Mouse (Mus musculus) frontal cortex, postnatal 10 days (tissue): ENCODE measurements at regions not wholly inside any gene's neighbourhood (a gene's known extent, or its start where the extent isn't known, plus 50 kb on each side); places are given as distances from the start of the nearest gene placed in this dataset.

Experiments
- DNase-seq, 2 experiments: peaks; one replicate each; pipeline ENCODE4 v3.0.0; 2022; ENCODE audit warnings: low spot score in 2 of 2, mixed read lengths in 1 of 2

DNA sequence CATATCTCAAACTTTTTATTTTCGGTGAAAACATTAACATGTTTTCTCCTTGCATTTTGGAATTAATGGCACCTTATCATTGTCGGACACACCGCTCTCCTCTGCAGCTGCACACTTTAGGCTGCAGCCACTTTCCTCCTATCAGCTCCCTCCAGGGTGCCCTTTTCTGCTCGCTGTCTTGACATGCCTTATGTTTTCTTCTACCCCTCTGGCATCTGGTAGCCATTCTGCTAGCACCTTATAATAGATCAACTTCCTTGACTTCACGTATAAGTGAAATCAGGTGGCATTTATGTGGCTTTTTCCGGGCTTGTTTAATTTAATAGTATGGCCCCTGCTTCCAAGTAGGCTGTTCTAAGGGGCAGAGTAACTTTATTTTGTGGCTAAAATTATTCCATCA is 747.8 kb downstream of the Slitrk6 start:
- DNase-seq: no peak

DNA sequence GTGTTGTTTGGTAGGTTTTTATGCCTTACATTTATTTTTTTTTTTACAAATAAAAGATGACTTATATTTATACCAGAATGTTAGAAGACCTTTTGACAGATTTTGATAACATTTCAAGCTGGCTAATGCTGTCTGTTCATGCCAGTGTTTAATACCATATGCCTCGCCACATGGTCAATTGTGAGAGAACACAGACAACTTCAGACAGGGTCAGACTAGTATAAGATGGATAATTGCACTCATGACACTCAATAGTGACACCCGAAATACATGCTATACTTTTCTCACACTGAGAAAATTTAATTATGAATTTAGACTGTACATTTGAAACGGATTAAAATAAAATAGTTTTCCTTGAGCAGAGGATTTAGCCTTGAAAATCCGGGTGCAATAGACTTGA is 769.9 kb downstream of the Slitrk6 start:
- DNase-seq: no peak

GRCm38 (mm10) chr14:109958008-109958407 is 796.9 kb downstream of the Slitrk6 start:
- no peak for DNase-seq

GRCm38 (mm10) chr14:109941944-109942343 is 813.0 kb downstream of the Slitrk6 start:
- DNase-seq: no peak

- no peak for DNase-seq
Observed at GRCm38 (mm10) chr14:109941162-109941561, 813.8 kb downstream of the Slitrk6 start.

- DNase-seq: no peak
Observed at GRCm38 (mm10) chr14:109937432-109937831, 817.5 kb downstream of the Slitrk6 start.

GRCm38 (mm10) chr14:109928977-109929376 is 826.0 kb downstream of the Slitrk6 start:
- DNase-seq: no peak

DNA sequence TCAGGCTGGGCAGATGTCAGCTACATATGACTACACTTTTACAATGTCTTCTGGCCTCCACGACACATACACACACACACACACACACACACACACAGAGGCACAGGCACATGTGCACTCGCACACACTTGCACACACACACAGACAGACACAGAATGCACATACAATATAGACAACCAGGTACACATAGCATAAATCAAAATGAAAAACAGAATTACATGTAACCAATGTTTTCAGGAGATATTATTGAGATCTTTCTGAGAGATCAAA is 863.1 kb downstream of the Slitrk6 start:
- DNase-seq: no peak

DNA sequence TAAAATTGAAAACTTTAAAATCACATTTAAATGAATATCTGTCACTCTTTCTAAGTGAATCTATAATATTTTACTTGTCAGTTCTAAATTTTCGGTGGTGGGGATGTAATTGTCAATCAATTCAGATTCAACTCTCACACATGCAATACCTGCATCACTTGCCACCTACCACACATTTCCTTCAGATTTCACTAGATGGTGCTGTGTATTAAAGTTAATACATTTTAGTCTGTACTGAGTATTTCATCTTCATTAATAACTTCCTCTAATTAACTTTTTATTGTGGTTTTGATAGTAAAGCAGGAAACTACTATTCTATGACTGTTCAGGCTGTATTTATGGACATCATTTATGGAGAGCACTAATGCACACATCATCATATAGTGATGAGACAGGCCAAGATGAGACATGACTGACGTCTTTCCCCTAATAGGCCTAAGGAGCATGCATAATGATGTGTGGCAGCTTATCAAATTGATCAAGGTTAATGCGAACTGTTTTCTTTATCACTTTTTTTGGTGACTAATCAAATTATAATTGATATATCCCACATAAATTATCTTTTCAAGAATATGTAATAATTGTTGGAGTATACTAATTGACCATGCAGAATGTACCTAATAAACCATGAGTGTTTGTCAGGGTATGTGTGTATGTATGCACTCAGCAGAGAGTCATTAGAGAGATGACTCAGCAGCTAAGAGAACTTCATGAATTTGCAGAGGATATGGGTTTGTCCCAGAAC is 863.6 kb downstream of the Slitrk6 start:
- DNase-seq: no peak

DNA sequence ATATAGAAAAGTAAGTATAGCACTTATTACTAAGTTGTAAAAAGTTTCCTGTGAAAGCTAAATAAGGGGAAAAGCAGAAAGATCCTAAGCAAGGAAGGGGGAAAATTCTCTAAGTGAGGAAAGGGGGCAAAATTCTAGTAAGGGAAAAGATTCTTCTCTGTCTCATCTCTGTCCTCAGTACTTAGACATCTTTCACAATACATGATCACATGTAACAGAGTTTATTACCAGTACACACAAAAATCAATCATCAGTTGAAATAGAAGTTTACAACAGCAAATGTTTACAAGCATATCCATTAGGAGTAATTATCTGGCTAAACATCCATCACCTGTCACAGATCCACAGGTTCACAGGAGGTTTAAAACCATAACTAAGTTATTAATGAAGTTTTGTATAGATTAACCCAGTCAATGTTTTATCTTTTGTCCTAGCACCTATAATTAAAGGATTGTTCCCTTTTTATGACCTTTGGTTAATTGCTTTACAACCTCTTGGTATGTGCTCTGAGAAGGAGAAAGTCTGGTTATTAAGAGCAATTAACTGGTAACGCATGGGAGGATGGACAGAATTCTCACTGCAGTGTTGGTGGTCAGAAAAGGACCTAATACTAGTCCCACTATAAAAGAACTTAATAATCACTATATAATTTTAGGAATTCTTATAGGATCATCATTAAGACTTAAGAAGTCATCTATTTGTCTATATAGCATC is 877.8 kb downstream of the Slitrk6 start:
- DNase-seq: no peak

- DNase-seq: peak in 1 of 2 experiments; percentile 25
Observed at GRCm38 (mm10) chr14:109874230-109874629, 880.7 kb downstream of the Slitrk6 start.

DNA sequence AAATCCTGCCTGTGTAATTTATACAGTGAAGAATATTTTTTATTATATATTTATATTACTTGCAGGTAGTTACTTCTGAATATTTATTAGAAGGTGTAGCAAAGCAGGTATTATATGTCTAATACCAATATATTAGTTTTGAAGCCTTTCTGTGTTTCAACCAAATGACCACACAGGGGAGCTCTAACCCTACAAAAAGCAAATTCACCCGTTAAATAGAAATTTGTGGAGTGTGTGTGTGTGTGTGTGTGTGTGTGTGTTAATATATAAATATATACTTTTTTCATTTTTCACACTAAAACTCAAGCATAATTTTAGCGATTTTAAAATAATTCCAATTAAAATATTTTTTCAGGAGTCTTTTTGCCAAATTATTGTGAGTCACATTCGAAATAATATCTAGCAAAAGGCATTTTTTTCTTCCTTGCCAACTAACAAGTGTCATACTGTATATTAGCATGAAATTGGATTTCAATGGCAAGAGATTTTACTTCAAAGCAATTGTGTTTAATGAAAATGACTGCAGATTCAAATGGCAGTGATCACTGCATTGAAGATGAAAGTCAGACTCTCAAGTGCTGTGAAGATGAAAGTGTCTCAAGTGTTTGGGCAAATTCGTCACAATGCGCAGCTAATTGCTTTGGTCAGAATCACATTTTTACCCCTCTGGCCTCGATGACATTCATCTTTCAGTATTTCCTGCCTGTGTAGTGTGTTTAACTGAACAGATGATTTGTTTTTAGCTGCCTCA is 914.4 kb downstream of the Slitrk6 start:
- no peak for DNase-seq

DNA sequence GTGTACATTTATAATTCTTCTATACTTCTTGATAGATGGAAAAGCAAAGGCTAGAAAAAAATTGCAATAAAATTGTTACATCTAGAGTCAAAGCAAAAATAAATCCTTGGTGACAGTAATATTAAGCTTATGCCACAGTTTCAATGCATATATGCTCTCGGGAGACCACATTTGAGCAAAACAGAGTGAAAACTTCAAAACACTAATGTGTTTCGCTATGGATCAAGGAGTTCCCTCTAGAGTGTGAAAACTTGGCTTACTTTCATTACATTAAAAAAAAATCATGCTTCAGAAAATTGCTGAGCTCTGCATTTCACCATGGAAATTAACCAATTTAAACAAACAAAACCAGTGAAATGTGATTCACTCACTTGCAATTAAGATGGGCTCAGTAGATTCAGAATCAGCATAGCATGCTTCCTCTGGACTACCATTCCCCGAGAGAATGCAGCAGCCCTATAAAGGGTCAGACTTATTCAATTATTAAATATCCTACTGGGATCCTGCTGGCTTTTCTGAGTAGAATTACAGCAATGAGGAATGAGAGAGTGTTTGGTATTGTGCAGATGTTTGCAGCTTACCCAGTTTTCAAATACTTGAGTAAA is 888.7 kb upstream of the Slitrk1 start:
- DNase-seq: no peak

DNA sequence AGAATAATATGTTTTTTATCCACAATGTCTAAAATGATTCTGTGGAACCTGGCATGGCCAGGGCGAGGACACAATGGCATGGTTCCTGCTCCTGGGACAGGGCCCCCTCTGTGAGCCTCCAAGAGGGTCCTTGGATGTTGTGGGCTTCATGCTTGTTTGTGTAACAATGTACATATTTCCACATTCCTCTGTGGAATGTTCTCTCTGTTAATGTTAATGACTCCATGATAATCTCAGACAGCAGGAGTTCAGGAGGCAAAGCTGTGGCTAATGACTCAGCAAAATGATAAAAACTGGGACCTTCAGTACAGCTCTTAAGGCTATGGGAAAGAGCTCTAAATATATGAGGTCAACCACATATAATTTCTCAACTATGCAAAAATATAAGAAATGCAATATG is 858.3 kb upstream of the Slitrk1 start:
- no peak for DNase-seq

- no peak for DNase-seq
Observed at GRCm38 (mm10) chr14:109760892-109761291, 846.9 kb upstream of the Slitrk1 start.
